Mouse (Mus musculus): ENCODE data around the gene Cntnap2.

Cntnap2 gene

DNA sequence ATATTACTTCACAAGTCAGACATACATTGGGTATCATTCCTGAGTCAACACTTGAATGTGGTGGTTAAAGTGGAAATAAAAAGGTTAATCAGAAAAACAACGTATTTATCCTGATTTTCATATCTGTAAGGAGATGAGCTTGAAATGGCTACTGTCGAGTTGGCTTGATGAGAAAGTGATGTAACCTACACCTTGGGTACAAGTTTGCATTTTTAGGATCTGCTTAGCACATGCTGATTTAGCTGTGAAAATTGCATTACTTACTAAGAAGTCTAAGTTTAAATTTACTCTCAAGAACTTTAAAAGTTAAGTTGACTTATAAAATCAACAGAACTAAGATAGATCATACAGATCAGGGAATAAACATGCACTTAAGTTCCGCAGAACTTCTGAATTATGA, 879.1 kb downstream of the Cntnap2 start:
- no peak for DNase-seq (ENCODE audit: low read depth, low spot score)

DNA sequence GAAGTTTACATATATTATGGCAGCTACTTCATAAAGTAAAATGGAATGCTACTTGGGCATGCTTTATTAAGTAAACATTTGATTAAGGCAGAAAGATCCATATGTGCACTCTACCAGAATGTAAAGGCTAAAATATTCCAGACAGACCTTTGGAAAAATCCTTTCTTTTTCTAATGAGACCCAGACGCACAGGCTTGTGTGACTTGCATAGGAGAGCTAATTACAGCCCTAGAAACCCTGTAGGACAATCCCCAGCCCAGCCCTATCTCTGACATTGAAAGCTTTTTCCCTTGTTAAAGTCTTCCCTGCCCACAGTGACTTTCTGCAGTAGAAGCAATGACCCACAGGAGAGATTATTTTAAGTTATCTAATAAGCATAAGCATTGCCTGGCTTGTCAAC, 879.6 kb downstream of the Cntnap2 start:
- no peak for DNase-seq (ENCODE audit: low read depth, low spot score)

DNA sequence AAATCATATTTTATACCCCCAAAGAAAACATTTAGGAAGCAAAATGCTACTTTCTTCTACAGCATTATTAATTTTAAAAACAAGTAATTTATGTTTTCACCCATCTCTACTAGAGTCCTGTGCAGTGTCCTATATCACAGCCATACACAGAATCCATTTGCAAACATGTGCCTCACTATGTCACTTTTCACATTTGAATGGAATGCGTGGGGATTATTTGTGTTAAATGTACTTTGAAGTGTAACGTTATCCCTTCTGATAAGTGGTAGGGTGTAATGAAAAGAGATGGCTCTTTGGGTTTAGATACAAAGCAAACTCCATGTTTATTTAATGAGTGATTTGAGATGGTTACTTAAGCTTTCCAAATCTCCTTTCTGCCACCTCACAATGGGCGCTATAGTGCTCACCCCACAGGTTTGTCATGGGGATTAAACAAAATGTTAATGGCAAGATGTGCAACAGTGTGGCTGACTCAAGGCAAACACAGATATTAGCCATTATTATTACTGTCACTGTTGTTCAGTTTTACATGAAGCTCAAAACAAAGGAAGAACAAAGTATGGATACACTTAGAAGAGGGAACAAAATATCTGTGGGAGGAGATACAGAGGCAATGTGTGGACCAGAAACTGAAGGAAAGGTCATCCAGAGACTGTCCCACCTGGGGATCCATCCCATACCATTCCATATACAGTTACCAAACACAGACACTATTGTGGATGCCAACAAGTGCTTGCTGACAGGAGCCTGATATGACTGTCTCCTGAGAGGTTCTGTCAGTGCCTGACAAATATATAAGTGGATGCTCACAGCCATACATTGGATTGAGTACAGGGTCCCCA, 886.2 kb downstream of the Cntnap2 start:
- no peak for DNase-seq (ENCODE audit: low read depth, low spot score)

DNA sequence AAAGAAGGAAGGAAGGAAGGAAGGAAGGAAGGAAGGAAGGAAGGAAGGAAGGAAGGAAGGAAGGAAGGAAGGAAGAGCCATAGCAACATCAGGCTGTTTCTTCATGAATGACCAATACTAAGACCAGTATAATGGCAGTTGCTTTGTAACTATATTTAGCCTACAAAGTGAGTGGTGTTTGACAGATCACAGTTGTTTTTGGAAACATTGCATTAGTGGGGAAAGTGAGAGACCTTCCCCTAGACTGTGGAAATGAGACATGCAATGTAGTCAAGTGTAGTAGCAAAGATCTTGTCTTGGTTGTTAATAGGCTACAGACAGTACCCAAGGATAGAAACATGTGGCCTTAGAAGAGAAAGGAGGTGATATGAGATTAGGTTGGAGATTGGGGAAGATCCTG, 895.6 kb downstream of the Cntnap2 start:
- no peak for DNase-seq (ENCODE audit: low read depth, low spot score)

DNA sequence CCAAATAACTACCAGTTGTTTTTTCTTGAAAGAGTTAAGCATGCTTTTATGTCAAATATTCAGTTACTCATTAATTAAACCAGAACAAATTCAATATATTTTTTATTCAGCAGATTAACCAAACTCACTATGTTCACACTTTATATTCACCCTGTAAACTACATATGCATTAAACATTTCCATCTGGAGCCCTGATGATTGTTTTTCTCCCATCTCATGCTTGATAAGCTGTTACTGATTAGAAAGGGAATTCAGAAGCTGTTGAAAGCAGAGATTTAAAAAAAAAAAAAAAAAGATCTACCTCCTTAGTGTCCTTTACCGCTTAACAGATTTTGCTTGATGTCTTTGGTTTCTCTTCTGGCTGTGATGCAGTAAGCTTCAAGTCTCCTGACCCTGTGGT, 905.3 kb downstream of the Cntnap2 start:
- no peak for DNase-seq (ENCODE audit: low read depth, low spot score)

DNA sequence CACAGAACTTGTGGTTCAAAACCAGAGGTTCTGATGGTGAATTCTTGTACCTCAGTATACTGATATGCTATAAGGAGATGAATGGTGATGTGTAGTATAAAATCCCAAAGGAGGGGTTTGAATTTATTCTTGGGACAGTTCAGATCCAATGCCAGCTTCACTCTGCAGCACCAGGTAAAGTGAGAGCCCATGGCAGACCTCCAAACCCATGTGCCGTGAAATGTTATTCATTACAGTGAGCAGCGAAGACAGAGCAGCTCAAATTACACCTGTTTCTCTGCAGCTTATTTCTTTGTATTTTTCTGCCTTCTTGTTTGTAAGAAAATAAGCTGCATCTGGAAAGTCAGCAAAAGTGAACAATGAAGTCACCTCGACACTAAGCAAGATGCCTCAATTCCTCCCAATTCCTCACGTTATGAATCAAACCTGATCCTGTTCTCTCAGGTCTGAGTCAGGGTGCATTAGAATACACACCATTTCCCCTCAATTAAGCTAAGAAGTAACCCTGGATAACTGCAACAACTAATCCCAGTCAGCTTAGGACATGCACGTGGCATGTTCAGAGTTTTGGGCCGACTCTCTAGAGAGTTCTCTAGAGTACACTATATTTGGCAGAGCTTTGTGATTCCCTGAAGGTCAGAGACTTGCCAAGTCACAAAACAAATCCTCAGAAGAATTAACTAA, 915.5 kb downstream of the Cntnap2 start:
- DNase-seq (ENCODE audit: low read depth, low spot score) = no peak

DNA sequence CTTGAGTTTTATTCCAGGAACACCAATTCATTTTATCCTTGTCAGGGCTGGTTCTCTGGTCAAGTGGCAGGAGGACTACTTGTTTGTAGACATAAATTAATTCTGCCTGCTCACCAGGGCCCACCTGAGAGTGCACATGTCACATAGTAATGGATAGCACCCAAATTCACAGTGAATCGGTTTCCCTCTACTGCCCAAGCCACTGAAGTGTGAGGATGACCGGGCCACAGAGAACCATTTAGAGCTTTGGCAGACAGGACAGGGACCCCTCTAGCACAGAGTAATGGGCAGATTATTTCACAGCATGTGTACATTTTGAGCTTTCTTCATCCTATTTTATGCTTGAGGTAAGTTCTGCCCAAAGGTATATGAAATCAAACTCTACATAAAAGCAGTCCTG, 920.0 kb downstream of the Cntnap2 start:
- no peak for DNase-seq (ENCODE audit: low read depth, low spot score)

DNA sequence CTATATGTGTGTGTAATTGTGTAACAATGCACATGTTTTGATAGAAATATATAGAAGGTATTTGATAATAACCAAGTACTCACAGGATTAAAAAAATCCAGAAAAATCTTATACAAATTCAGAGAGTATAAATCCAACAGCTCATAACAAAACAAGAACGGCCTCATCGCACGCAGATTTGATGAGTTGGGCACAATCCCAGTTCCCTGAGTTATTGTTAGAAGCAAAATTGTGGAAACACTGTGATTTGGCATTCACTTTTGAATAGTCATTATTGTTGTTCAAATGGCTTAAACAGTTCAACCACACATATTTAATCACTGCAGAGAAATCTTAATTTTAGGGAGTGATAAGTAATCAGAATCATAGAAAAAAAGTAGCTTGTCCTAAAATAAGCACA, 928.9 kb downstream of the Cntnap2 start:
- no peak for DNase-seq (ENCODE audit: low read depth, low spot score)

DNA sequence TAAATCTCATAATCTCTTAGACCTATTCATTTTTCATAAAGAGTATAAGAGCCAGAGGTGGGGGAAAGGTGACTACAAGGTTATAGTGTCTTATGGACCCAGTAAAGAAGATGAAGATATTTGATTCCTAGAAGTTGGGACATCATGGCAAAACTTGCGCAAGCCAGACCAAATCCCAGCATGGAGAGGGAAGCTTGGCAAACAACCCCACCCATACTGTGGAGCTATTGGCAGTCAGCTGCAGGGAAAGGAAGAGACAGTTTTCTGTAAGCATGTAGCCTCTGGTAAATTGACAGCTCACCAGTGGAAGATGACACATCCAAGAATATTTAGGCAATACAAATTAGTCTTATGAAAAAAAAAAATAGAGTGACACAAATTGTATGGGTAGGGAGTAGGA, 931.9 kb downstream of the Cntnap2 start:
- DNase-seq (ENCODE audit: low read depth, low spot score) = no peak

DNA sequence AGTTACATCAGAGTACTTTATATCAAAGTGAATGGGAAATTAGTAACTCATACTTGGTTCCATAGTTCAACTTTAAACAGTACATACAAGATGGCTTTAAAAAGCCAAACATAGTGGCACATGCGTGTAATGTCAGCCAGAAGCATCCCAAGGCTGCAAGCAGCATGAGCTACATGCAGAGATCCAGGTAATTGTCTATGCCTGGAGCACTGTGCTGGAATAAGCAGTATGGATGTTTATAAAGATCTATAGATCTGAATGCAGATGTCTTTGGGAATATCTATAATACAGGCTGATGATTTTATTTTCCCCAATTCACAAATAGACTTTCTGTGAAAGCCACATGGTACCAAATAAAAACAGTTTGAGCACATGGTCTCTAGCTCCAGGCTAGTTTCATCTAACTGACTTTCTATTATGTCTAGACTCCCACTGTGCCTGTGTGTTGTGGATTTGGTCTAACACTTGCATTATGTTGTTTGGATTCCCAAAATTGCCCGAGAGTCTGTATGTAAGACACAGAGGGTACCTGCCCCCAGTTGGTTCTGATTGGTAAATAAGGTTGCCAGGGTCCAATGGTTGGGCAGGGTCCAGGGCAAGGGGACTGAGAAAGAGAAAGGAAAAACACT, 963.5 kb downstream of the Cntnap2 start:
- no peak for DNase-seq (ENCODE audit: low read depth, low spot score)

DNA sequence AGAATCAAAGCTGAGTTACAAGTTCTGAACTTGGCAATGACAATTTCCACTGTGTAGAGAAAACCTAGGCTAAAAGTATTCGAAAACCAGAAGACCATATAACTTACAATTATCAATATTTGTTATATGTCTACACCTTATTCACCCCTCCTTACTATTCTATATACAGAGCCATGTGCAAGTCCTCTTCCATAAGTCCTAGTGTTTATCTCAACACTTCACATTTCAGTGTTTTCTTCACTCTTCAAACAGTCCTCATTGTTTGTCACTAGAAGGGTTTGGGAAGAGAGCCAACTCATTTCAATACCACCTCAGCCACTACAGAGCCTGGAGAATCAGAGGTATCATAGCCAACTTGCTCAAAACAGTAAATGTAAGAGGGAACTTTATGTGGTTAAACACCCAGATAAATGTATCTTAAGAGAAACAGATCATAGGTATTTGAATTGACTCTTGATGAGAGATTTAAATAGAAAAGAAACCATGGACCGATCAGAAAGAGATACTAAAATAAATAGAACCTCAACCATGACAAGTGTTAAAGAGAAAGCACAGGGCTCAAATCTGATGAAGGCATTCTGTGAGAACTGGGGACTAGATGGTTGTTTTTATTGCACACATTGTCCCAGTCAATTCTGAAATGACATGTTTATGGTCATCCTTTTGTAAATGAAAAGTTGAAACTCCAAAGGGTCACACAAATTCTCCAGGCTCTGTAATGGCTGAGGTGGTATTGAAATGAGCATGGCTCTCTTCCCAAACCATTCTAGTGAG, 972.9 kb downstream of the Cntnap2 start:
- DNase-seq (ENCODE audit: low read depth, low spot score) = no peak

DNA sequence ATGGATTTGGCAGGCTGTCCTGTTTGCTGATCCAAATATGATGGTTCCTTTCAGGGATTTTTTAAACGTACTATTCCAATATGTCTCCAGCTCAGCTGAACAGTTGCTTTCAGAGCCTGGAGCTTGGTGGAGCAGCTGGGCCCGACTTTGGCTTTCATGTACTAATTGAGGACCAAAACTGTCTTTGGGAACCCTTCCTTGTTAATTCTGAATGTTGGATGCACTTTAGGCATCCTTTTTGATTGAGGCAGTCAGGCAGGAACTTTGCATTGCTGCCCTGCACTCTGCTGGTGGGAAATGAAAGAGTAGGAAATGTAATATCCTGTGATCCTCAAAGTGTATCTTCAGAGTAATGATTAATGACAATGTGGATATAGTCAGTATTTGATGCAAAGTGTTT, 974.0 kb downstream of the Cntnap2 start:
- DNase-seq (ENCODE audit: low read depth, low spot score) = no peak

DNA sequence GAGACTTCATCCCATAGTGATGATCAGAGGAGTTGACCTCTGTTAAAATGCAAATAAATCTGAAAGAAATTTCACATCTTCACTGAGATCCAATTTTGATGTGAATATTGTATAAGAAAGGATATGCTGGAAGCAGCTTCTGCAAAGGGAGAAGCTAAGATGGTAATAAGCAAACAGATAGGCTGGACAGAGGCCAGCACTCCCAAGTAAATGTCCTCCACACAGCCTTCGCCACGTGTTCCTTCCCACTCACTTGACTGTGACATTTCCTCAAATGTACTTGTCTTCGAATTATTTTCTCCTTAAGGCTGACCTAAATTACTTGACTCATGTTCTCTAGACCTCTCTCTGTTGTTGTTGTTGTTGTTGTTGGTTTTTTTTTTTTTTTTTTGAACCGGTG, 981.5 kb downstream of the Cntnap2 start:
- DNase-seq (ENCODE audit: low read depth, low spot score) = no peak

DNA sequence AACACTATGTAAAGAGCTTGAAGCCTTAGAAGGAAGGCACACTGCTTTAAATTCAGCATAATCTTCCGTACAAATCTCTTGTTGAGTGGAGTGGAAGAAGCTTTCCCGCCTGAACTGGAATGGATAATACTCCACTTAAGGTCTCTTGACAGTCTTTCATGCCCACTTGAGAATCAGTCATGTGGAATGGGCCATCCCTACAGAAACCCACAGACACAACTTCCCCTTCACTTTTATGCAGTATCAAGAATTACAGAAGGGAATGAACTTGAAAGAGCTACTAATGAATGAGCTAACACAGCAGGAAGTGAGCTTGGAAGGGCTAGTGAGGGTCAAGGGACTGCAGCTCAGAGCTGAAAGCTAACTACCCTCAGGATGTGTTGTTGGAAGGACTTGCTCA, 1021.1 kb downstream of the Cntnap2 start:
- DNase-seq (ENCODE audit: low read depth, low spot score) = no peak

DNA sequence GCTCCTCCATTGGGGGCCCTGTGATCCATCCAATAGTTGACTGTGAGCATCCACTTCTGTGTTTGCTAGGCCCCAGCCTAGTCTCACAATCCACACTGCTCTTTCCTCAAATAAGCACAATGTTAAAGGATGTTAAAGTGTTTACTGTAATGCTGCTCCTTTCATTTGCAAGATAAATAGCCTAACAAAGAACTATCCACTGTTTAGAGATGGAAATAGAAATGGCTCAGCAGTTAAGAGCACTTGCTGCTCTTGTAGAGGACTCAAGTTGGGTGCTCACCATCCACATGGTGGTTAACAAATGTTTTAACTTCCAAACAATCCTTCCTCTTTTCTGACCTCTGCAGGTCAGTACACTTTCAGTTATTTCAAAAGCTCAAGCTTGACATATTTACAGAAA, 1022.3 kb downstream of the Cntnap2 start:
- DNase-seq (ENCODE audit: low read depth, low spot score) = peak; percentile 48

DNA sequence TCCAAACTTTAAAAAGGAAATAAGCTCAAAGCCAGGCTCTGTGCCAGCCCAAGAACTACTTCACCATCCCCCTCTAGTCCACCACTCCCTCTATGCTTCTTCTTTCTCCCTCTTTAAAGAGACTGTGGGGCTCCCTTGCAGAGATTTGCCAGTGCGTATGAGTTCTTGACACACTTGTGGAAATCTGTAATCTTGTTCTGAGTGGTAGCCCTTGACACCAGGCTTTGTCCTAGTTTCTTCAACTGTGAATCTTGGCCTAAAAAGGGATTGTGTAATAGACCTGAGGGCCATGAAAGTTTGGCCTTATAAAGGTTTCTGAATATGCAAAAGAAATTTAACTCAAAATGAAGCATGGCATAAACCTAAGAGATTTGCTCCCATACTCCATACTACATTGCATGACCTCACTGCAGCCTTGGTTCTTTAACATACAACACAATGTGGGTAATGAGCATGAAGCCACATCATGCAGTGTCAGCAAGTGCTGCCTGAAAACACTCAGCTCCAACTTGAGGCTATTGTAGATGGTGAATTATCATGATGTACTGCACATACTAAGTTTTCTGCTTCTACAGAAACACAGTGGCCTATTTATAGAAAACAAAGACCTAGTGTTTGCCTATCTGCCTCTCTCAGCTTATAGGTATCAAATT, 1084.2 kb downstream of the Cntnap2 start:
- no peak for DNase-seq (ENCODE audit: low read depth, low spot score)

DNA sequence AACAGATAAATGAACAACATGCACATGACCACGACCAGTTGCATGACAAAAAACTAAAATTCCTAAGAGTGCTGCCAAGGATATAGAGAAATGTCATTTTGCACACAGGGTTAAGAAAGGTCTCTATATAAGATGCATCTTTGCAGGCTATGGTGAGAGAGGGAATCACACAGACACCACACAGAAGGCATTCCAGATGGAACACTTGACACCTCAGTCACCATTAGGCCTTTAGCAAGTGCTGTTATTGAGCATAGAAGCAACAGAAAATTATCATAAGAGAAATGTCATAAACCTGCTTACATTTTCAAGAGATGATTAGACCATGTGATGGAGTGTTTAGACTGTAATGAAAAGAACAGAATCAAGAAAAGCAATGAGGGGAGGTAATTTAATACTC, 1107.7 kb downstream of the Cntnap2 start:
- no peak for DNase-seq (ENCODE audit: low read depth, low spot score)

DNA sequence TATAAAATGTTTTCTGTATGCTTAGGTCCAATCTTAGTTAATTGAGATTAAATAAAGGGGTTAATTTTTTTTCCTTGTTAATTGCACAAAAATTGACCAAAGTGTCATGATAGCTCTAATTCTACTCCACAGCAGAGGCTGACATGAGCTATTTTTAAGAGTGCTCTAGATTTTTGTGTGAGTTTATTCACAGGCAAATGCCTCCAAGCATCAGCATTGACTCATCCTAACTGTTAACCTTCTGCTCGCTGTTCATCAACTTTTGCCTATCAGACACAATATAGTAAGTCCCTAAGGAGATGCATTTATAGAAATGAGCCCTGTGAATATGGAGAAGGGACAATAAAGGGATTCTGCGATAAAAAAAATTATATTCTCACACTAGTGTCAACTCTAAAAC, 1138.1 kb downstream of the Cntnap2 start:
- DNase-seq (ENCODE audit: low read depth, low spot score) = no peak

DNA sequence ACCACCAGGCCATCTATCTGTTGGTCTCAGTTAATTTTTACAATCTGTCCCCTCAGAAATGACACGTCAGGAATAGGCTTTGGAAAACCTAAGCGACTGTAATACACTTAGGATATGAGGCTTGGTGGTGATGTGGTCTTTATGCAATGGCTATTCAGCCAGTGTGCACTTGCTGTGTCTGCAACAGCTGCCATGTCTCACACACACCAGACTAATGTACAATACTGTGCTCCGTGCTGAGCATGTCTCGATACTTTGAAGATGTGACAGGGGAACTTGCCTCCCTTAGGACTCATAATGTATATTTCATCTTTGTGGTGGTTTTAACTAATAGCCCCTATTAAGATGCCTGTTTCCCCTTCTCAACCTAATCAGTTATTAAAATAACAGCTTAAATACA, 1142.7 kb downstream of the Cntnap2 start:
- DNase-seq (ENCODE audit: low read depth, low spot score) = no peak

DNA sequence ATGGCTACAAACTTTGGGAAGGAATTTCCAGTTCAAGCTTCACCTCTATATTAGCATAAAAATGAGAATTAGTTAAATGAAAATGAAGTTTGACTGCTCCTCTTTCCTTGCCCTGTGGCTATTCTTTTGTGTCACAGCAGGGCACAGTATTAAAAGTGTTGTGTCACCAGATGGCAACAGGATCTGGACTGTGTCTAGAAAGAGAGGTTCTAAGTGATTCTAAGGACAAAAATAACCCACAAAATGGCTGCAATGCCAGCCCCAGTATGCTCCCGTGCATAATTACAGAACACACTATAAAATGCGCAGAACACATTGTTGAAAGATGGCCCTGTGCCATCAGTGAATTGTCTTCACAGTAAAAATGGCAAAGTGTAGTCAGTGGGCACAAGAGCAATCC, 1146.4 kb downstream of the Cntnap2 start:
- DNase-seq (ENCODE audit: low read depth, low spot score) = peak; percentile 29

DNA sequence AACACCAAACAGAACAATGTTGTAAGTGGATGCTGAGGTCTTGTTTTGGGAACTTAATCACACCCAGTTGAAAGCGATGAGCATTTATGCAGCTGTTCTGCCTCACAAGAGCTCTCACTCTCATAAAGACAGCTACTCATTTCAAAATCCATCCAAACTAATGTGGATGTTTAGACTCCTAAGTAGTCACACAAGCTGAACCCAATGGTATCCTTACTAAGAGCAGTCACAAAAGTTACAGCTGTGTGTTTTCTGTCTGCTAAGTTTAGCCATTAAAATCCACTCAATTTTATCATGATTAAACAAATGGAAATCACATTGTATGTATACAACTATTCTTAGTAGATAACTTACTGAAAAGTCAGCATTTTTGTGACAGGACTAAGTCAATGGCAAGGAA, 1173.7 kb downstream of the Cntnap2 start:
- no peak for DNase-seq (ENCODE audit: low read depth, low spot score)

DNA sequence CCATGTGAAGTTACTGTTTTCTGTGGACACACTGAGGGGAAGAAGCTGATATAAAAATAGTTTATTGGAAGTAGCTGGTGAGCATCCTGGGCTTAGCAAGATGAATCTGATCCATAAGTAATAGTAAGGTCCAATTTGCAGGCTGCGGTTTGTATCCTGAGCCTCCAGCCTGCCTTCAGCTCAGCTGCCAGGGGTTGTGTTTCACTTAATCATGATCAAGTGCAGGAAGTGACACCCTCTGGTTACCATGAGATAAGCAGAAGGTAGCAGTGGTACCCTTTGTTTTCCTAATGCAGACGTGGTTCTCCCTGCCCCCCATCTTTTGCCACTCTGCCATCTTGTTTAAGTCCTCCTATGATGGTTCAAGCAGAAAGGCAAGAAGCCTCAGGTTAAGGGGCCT, 1181.2 kb downstream of the Cntnap2 start:
- no peak for DNase-seq (ENCODE audit: low read depth, low spot score)
